Mouse (Mus musculus) heart, embryonic 14.5 days (tissue): ENCODE results near the gene Camk2g. TPM values are rescaled to one million over a fixed set of nuclear protein-coding genes. Genes with fewer than 3 reads are reported as not detected.
A peak's percentile ranks its signal among the peaks of the same experiment; 100 is the strongest.

ENCODE experiments used
- ATAC-seq: fragments of 200-750 bp; cut with Nextera tagmentation; 2 replicates; pipeline ENCODE4 v1.8.0; 2017; ENCODE audit warnings: low read depth, moderate TSS enrichment; ENCODE audit not compliant: insufficient number of reproducible peaks, insufficient read depth, low FRiP score
- H3K27ac ChIP-seq, 2 experiments: fragments of 200-500 bp in 1 of 2; fragments of 300-500 bp in 1 of 2; sonication (generic) in 1 of 2; replicated peaks in 1 of 2; 2 replicates each; pipeline ENCODE4 v1.5.1; 2012 to 2014; ENCODE audit warnings: low read depth in 2 of 2, low read length in 2 of 2, control low read depth in 1 of 2, mild to moderate bottlenecking in 1 of 2, mixed read lengths in 1 of 2; ENCODE audit not compliant: control insufficient read depth in 1 of 2, insufficient read depth in 1 of 2
- H3K27me3 ChIP-seq: fragments of 300-500 bp; sonication (generic); 2 replicates; pipeline ENCODE4 v1.6.1; 2014; ENCODE audit warnings: mild to moderate bottlenecking, low read length, control low read depth; ENCODE audit not compliant: control insufficient read depth, insufficient read depth
- H3K36me3 ChIP-seq: fragments of 300-500 bp; sonication (generic); 2 replicates; pipeline ENCODE4 v1.6.1; 2014; ENCODE audit warnings: mild to moderate bottlenecking, control low read depth, low read length, mixed read lengths; ENCODE audit not compliant: control insufficient read depth, insufficient read depth
- H3K4me1 ChIP-seq, 2 experiments: fragments of 200-500 bp in 1 of 2; fragments of 300-500 bp in 1 of 2; sonication (generic) in 1 of 2; 2 replicates each; pipeline ENCODE4 v1.6.1; 2012 to 2014; ENCODE audit warnings: low read length in 2 of 2, control low read depth in 1 of 2, mixed read lengths in 1 of 2; ENCODE audit not compliant: control insufficient read depth in 2 of 2, insufficient read depth in 2 of 2
- H3K4me2 ChIP-seq: fragments of 300-500 bp; sonication (generic); 2 replicates; pipeline ENCODE4 v1.6.1; 2014; ENCODE audit warnings: mild to moderate bottlenecking, low read length
- H3K4me3 ChIP-seq, 2 experiments: fragments of 200-500 bp in 1 of 2; fragments of 300-500 bp in 1 of 2; sonication (generic) in 1 of 2; 2 replicates each; pipeline ENCODE4 v1.5.1; 2012 to 2014; ENCODE audit warnings: low read length in 2 of 2, mild to moderate bottlenecking in 2 of 2, control low read depth in 1 of 2, low read depth in 1 of 2, moderate library complexity in 1 of 2; ENCODE audit not compliant: control insufficient read depth in 1 of 2, insufficient read depth in 1 of 2
- H3K9ac ChIP-seq: fragments of 300-500 bp; sonication (generic); 2 replicates; pipeline ENCODE4 v1.6.1; 2014; ENCODE audit warnings: mild to moderate bottlenecking, low read length
- H3K9me3 ChIP-seq: fragments of 300-500 bp; sonication (generic); 2 replicates; pipeline ENCODE4 v1.6.1; 2016; ENCODE audit warnings: low read length, control low read depth; ENCODE audit not compliant: control insufficient read depth
- WGBS: fragments of 180-500 bp; shearing (Covaris S2); extraction: QIAGEN DNeasy Blood & Tissue Kit; methylation state at CpG from one replicate; pipeline ENCODE4 v1.1.7; 2014; 5-methylcytosine and 5-hydroxymethylcytosine counted together
- polyA plus RNA-seq: library from polyadenylated mRNA; unstranded; fragments of >200 nt; fragmentation: Nextera tagmentation; extraction: Ambion mirVana; gene quantifications from 2 replicates; pipeline ENCODE4 v1.2.1, GENCODE M21; 2014

Camk2g gene
- polyA plus RNA-seq, 1 experiment from 2014 or later: 64.0 TPM

- Histone ChIP-seq H3K4me2 (no peak overlapping the region; the same call in 1 of the 2 replicates), H3K4me3 (no peak overlapping the region), H3K36me3 (peaks cover 57% of the 10 kb centered on the region), H3K9ac (peak overlapping the region; percentile 89; the same call in 1 of the 2 replicates), H3K27me3 (no peaks in the 10 kb centered on the region), H3K4me1 (peaks cover 14 to 45% of the 10 kb centered on the region in 2 experiments), H3K27ac (no peak overlapping the region), H3K9me3 (no peaks in the 10 kb centered on the region)
- 81% methylated on average over 16 of the region's 16 CpGs for WGBS
- ATAC-seq: no peak
These were observed 2.2 kb downstream of the Camk2g start for GRCm38 (mm10) chr14:20791511-20792242.

GRCm38 (mm10) chr14:20790996-20791395 is 2.9 kb downstream of the Camk2g start:
- no peak overlapping the region for H3K9ac ChIP-seq
- no peak overlapping the region for H3K27ac ChIP-seq
- no peak overlapping the region for H3K4me2 ChIP-seq
- 92% methylated on average over 6 of the region's 6 CpGs for WGBS
- peaks cover 21 to 52% of the 10 kb centered on the region in 2 experiments for H3K4me1 ChIP-seq
- no peaks in the 10 kb centered on the region for H3K27me3 ChIP-seq
- peaks cover 62% of the 10 kb centered on the region for H3K36me3 ChIP-seq
- no peak for ATAC-seq
- no peaks in the 10 kb centered on the region for H3K9me3 ChIP-seq
- no peak overlapping the region for H3K4me3 ChIP-seq

GRCm38 (mm10) chr14:20790445-20790844 is 3.4 kb downstream of the Camk2g start:
- H3K4me2 ChIP-seq: no peak overlapping the region
- no peak overlapping the region for H3K27ac ChIP-seq
- peaks cover 25 to 52% of the 10 kb centered on the region in 2 experiments for H3K4me1 ChIP-seq
- H3K27me3 ChIP-seq: no peaks in the 10 kb centered on the region
- peaks cover 63% of the 10 kb centered on the region for H3K36me3 ChIP-seq
- WGBS: 92% methylated on average over 5 of the region's 5 CpGs
- ATAC-seq: no peak
- no peak overlapping the region for H3K9ac ChIP-seq
- no peaks in the 10 kb centered on the region for H3K9me3 ChIP-seq
- no peak overlapping the region for H3K4me3 ChIP-seq

GRCm38 (mm10) chr14:20789593-20789992 is 4.3 kb downstream of the Camk2g start:
- no peaks in the 10 kb centered on the region for H3K27me3 ChIP-seq
- no peak overlapping the region for H3K4me2 ChIP-seq
- no peak overlapping the region for H3K9ac ChIP-seq
- H3K27ac ChIP-seq: no peak overlapping the region
- peaks cover 31 to 53% of the 10 kb centered on the region in 2 experiments for H3K4me1 ChIP-seq
- H3K4me3 ChIP-seq: no peak overlapping the region
- no peak for ATAC-seq
- peaks cover 72% of the 10 kb centered on the region for H3K36me3 ChIP-seq
- 85% methylated on average over 4 of the region's 4 CpGs for WGBS
- no peaks in the 10 kb centered on the region for H3K9me3 ChIP-seq

GRCm38 (mm10) chr14:20788151-20788550 is 5.7 kb downstream of the Camk2g start:
- Histone ChIP-seq H3K27me3 (no peaks in the 10 kb centered on the region), H3K9ac (no peak overlapping the region), H3K4me2 (no peak overlapping the region), H3K36me3 (peaks cover 86% of the 10 kb centered on the region), H3K4me3 (no peak overlapping the region), H3K4me1 (peaks cover 31 to 57% of the 10 kb centered on the region in 2 experiments), H3K9me3 (no peaks in the 10 kb centered on the region), H3K27ac (no peak overlapping the region)
- 77% methylated on average over 3 of the region's 3 CpGs for WGBS
- no peak for ATAC-seq

- H3K36me3 ChIP-seq: peaks cover 92% of the 10 kb centered on the region
- H3K27me3 ChIP-seq: no peaks in the 10 kb centered on the region
- H3K9ac ChIP-seq: peak overlapping the region; percentile 49; the same call in 1 of the 2 replicates
- WGBS: 46% methylated on average over 4 of the region's 4 CpGs
- peak overlapping the region; percentile 59 to 76 for H3K27ac ChIP-seq
- H3K9me3 ChIP-seq: no peaks in the 10 kb centered on the region
- no peak overlapping the region for H3K4me3 ChIP-seq
- peak overlapping the region; percentile 52 for H3K4me2 ChIP-seq
- H3K4me1 ChIP-seq: peaks cover 24 to 47% of the 10 kb centered on the region in 2 experiments
- no peak for ATAC-seq
These were observed 7.3 kb downstream of the Camk2g start for GRCm38 (mm10) chr14:20786611-20787015.

- Histone ChIP-seq H3K36me3 (peaks cover 91% of the 10 kb centered on the region), H3K9ac (no peak overlapping the region)
- ATAC-seq: no peak
These were observed 7.9 kb downstream of the Camk2g start for GRCm38 (mm10) chr14:20786020-20786419.

More at GRCm38 (mm10) chr14:20786020-20786419, 7.9 kb downstream of the Camk2g start:
- 74% methylated on average over 5 of the region's 5 CpGs for WGBS
- Histone ChIP-seq H3K27ac (peak overlapping the region in 1 of 2 experiments; percentile 76; a peak in 2 of 4 replicates), H3K4me2 (peak overlapping the region; percentile 52), H3K4me3 (no peak overlapping the region), H3K4me1 (peaks cover 24 to 50% of the 10 kb centered on the region in 2 experiments), H3K9me3 (no peaks in the 10 kb centered on the region), H3K27me3 (no peaks in the 10 kb centered on the region)
